ENCODE assay signal across 20 mouse cellular contexts in genomic region chr5:91134961-91135360, GRCm38 (mm10). TPM values are rescaled to one million over a fixed set of nuclear protein-coding genes. Genes with fewer than 3 reads are reported as not detected.
"Had no signal": no experiment of that assay in that cellular context is flagged by ENCODE, and none has a peak within 500 bp of the region (broad histone marks: within the 10 kb centered on the region; RNA-seq: fewer than 3 reads in every experiment).

No protein-coding gene starts in this region.

- H3K36me3 ChIP-seq: midbrain, embryonic 10.5 days; midbrain, embryonic 12.5 days; neural tube, embryonic 13.5 days; neural tube, embryonic 15.5 days had no signal

- H3K9me3 ChIP-seq: midbrain, embryonic 10.5 days; midbrain, embryonic 12.5 days; neural tube, embryonic 13.5 days; neural tube, embryonic 15.5 days had no signal

- H3K9ac ChIP-seq: lung, embryonic 14.5 days; midbrain, embryonic 12.5 days; neural tube, embryonic 13.5 days; neural tube, embryonic 15.5 days had no signal

- H3K4me3 ChIP-seq: midbrain, embryonic 10.5 days; midbrain, embryonic 12.5 days; myocyte; neural tube, embryonic 13.5 days; neural tube, embryonic 15.5 days had no signal

- H3K27ac ChIP-seq: midbrain, embryonic 10.5 days; midbrain, embryonic 12.5 days; neural tube, embryonic 13.5 days; neural tube, embryonic 15.5 days had no signal

- ATAC-seq: midbrain, embryonic 16.5 days had no signal

- DNase-seq: lung, adult 18-20 months; lung, embryonic 14.5 days; lung, postnatal 10 days; lung, postnatal 4 days; midbrain, embryonic 14.5 days; retina, postnatal 1 day; right cerebral cortex, adult 18-20 months; right cerebral cortex, postnatal 25 days; right cerebral cortex, postnatal 4 days; spleen, adult 18-20 months; thymus, adult 2 months; thymus, postnatal 25 days; thymus, postnatal 4 days had no signal

- H3K4me2 ChIP-seq: lung, embryonic 14.5 days; midbrain, embryonic 12.5 days; neural tube, embryonic 13.5 days; neural tube, embryonic 15.5 days had no signal

RNA-seq across cellular contexts. Expression of gene Areg, which starts 4.4 kb away (rescaled TPM):
- polyA plus RNA-seq: liver, embryonic 16.5 days; midbrain, embryonic 10.5 days; midbrain, embryonic 12.5 days; midbrain, embryonic 14.5 days had no signal
